Mouse (Mus musculus) liver, embryonic 11.5 days (tissue): ENCODE measurements around the gene Pcgf2. TPM values are rescaled to one million over a fixed set of nuclear protein-coding genes. Genes with fewer than 3 reads are reported as not detected.

Experiments
- ATAC-seq: fragments of 200-750 bp; cut with Nextera tagmentation; replicated peaks from 2 replicates; pipeline ENCODE4 v1.8.0; 2017; ENCODE audit warnings: moderate number of reproducible peaks, mild to moderate bottlenecking, moderate TSS enrichment, moderate library complexity; ENCODE audit not compliant: low FRiP score
- DNase-seq: peaks from one replicate; pipeline ENCODE4 v3.0.0-alpha.2; 2017; ENCODE audit warnings: low spot score
- H3K27ac ChIP-seq: fragments of 300-500 bp; sonication (generic); 2 replicates; pipeline ENCODE4 v1.5.1; 2014; ENCODE audit warnings: mild to moderate bottlenecking, low read depth, low read length, control low read depth
- H3K27me3 ChIP-seq: fragments of 300-500 bp; sonication (generic); replicated peaks from 2 replicates; pipeline ENCODE4 v1.6.1; 2014; ENCODE audit warnings: low read length, mixed read lengths; ENCODE audit not compliant: control insufficient read depth, insufficient read depth
- H3K36me3 ChIP-seq: fragments of 300-500 bp; sonication (generic); 2 replicates; pipeline ENCODE4 v1.6.1; 2014; ENCODE audit warnings: mild to moderate bottlenecking, low read length, moderate library complexity, mixed read lengths; ENCODE audit not compliant: control insufficient read depth, insufficient read depth
- H3K4me1 ChIP-seq: fragments of 300-500 bp; sonication (generic); replicated peaks from 2 replicates; pipeline ENCODE4 v1.6.1; 2014; ENCODE audit warnings: low read length, mixed read lengths; ENCODE audit not compliant: control insufficient read depth, insufficient read depth
- H3K4me2 ChIP-seq: fragments of 300-500 bp; sonication (generic); 2 replicates; pipeline ENCODE4 v1.6.1; 2014; ENCODE audit warnings: mild to moderate bottlenecking, control low read depth, moderate library complexity
- H3K4me3 ChIP-seq: fragments of 300-500 bp; sonication (generic); 2 replicates; pipeline ENCODE4 v1.5.1; 2014; ENCODE audit warnings: low read depth, low read length, control low read depth
- H3K9ac ChIP-seq: fragments of 300-500 bp; sonication (generic); 2 replicates; pipeline ENCODE4 v1.6.1; 2014; ENCODE audit warnings: low read depth, low read length, control low read depth
- H3K9me3 ChIP-seq: fragments of 300-500 bp; sonication (generic); 2 replicates; pipeline ENCODE4 v1.6.1; 2016; ENCODE audit warnings: low read length, inconsistent platforms, mixed read lengths; ENCODE audit not compliant: control insufficient read depth
- WGBS: fragments of 180-500 bp; shearing (Covaris S2); extraction: QIAGEN DNeasy Blood & Tissue Kit; methylation state at CpG from one replicate; pipeline ENCODE4 v1.1.7; 2014; 5-methylcytosine and 5-hydroxymethylcytosine counted together
- polyA plus RNA-seq: library from polyadenylated mRNA; unstranded; fragments of >200 nt; fragmentation: Nextera tagmentation; extraction: Ambion mirVana; gene quantifications from 2 replicates; pipeline ENCODE4 v1.2.1, GENCODE M21; 2014

Gene Pcgf2
- polyA plus RNA-seq, 1 experiment from 2014 or later, result 13.2 TPM

- peaks cover 22% of the 10 kb centered on the region for H3K4me1 ChIP-seq
- peak overlapping the region; percentile 70 for H3K27ac ChIP-seq
- DNase-seq, result no peak
- peak overlapping the region; percentile 76 for H3K4me2 ChIP-seq
- H3K9me3 ChIP-seq, result no peaks in the 10 kb centered on the region
- peaks cover 54% of the 10 kb centered on the region for H3K27me3 ChIP-seq
- H3K36me3 ChIP-seq, result peaks cover 10% of the 10 kb centered on the region
- no peak for ATAC-seq
- peak overlapping the region; percentile 80 for H3K4me3 ChIP-seq
- H3K9ac ChIP-seq, result peak overlapping the region; percentile 75
- 1% methylated on average over 44 of the region's 57 CpGs for WGBS
Measured at GRCm38 (mm10) chr11:97663528-97664338, 36.6 kb downstream of the Pcgf2 start.

- Histone ChIP-seq H3K9ac (peak within 1 kb of the TSS; percentile 75), H3K27me3 (peaks cover 54% of the 10 kb centered on the region), H3K9me3 (no peaks in the 10 kb centered on the region), H3K4me3 (peak within 1 kb of the TSS; percentile 80), H3K36me3 (peaks cover 10% of the 10 kb centered on the region), H3K4me1 (peaks cover 23% of the 10 kb centered on the region), H3K27ac (peak within 1 kb of the TSS; percentile 70), H3K4me2 (peak within 1 kb of the TSS; percentile 76)
- no peak for DNase-seq
- WGBS, result 0% methylated on average over 43 of the region's 76 CpGs
- ATAC-seq, result 0 out of 2 replicates have a peak, but pooled peaks have one; percentile 11
Measured at GRCm38 (mm10) chr11:97662893-97663527, 37.3 kb downstream of the Pcgf2 start, which contains the start of gene Mllt6. TSS of gene Mllt6 (plus strand) at chr11:97663414.

- Histone ChIP-seq H3K27ac (no peak overlapping the region), H3K9ac (no peak overlapping the region; the same call in 1 of the 2 replicates), H3K36me3 (peaks cover 10% of the 10 kb centered on the region), H3K4me1 (peaks cover 23% of the 10 kb centered on the region), H3K9me3 (no peaks in the 10 kb centered on the region), H3K27me3 (peaks cover 54% of the 10 kb centered on the region), H3K4me3 (peak overlapping the region; percentile 80), H3K4me2 (peak overlapping the region; percentile 76)
- no peak for DNase-seq
- ATAC-seq, result no peak
- WGBS, result 2% methylated on average over 21 of the region's 21 CpGs
Measured at GRCm38 (mm10) chr11:97662207-97662892, 37.9 kb downstream of the Pcgf2 start.

- H3K27me3 ChIP-seq, result peaks cover 54% of the 10 kb centered on the region
- H3K9me3 ChIP-seq, result no peaks in the 10 kb centered on the region
- ATAC-seq (no peak), DNase-seq (no peak)
- H3K4me2 ChIP-seq, result peak overlapping the region; percentile 76
- peaks cover 23% of the 10 kb centered on the region for H3K4me1 ChIP-seq
- peak overlapping the region; percentile 34 for H3K4me3 ChIP-seq
- H3K27ac ChIP-seq, result no peak overlapping the region
- no peak overlapping the region for H3K9ac ChIP-seq
- peaks cover 10% of the 10 kb centered on the region for H3K36me3 ChIP-seq
- WGBS, result 2% methylated on average over 18 of the region's 20 CpGs
Measured at GRCm38 (mm10) chr11:97661648-97662133, 38.6 kb downstream of the Pcgf2 start.

GRCm38 (mm10) chr11:97660734-97661647 lies 39.3 kb downstream of the Pcgf2 start:
- H3K4me2 ChIP-seq, result peak overlapping the region; percentile 76
- peak overlapping the region; percentile 7; the same call in 1 of the 2 replicates for H3K9ac ChIP-seq
- peaks cover 8% of the 10 kb centered on the region; the same call in 1 of the 2 replicates for H3K36me3 ChIP-seq
- peak overlapping the region; percentile 78 for H3K4me3 ChIP-seq
- DNase-seq (no peak), ATAC-seq (no peak)
- H3K4me1 ChIP-seq, result peaks cover 23% of the 10 kb centered on the region
- no peak overlapping the region for H3K27ac ChIP-seq
- no peaks in the 10 kb centered on the region for H3K9me3 ChIP-seq
- WGBS, result 5% methylated on average over 27 of the region's 27 CpGs
- H3K27me3 ChIP-seq, result peaks cover 54% of the 10 kb centered on the region

GRCm38 (mm10) chr11:97659990-97660714 lies 40.1 kb downstream of the Pcgf2 start:
- peak overlapping the region; percentile 13 for H3K27ac ChIP-seq
- peaks cover 23% of the 10 kb centered on the region for H3K4me1 ChIP-seq
- no peaks in the 10 kb centered on the region for H3K9me3 ChIP-seq
- peak; percentile 87 for ATAC-seq
- peak overlapping the region; percentile 76 for H3K4me2 ChIP-seq
- H3K4me3 ChIP-seq, result peak overlapping the region; percentile 78
- WGBS, result under 1% methylated on average over 66 of the region's 78 CpGs
- peak overlapping the region; percentile 75 for H3K9ac ChIP-seq
- peak; percentile 82 for DNase-seq
- peaks cover under 1% of the 10 kb centered on the region; the same call in 1 of the 2 replicates for H3K36me3 ChIP-seq
- H3K27me3 ChIP-seq, result peaks cover 50% of the 10 kb centered on the region

- DNase-seq (no peak), ATAC-seq (no peak)
- Histone ChIP-seq H3K9me3 (no peaks in the 10 kb centered on the region), H3K36me3 (no peaks in the 10 kb centered on the region), H3K9ac (peak overlapping the region; percentile 75), H3K4me3 (peak overlapping the region; percentile 78), H3K4me1 (peaks cover 23% of the 10 kb centered on the region), H3K27me3 (peaks cover 44% of the 10 kb centered on the region), H3K27ac (peak overlapping the region; percentile 13; the same call in 1 of the 2 replicates), H3K4me2 (peak overlapping the region; percentile 76)
- 7% methylated on average over 13 of the region's 13 CpGs for WGBS
Measured at GRCm38 (mm10) chr11:97659267-97659989, 40.9 kb downstream of the Pcgf2 start.
